Mouse (Mus musculus) cerebellum, adult 2 months (tissue): Measurements from ENCODE around the gene Vamp1. TPM values are rescaled to one million over a fixed set of nuclear protein-coding genes. Genes with fewer than 3 reads are reported as not detected.
A peak's percentile ranks its signal among the peaks of the same experiment; 100 is the strongest.

Experiments used
- DNase-seq, 2 experiments: peaks; one replicate each; pipeline ENCODE4 v3.0.0; 2021
- H3K27ac ChIP-seq: fragments of 200-500 bp; 2 replicates; pipeline ENCODE4 v1.5.1; 2012; ENCODE audit warnings: low read length, control low read depth, inconsistent platforms; ENCODE audit not compliant: insufficient read depth
- H3K27me3 ChIP-seq: fragments of 200-500 bp; 2 replicates; pipeline ENCODE4 v1.6.1; 2012; ENCODE audit warnings: inconsistent platforms, mild to moderate bottlenecking, low read length, moderate library complexity; ENCODE audit not compliant: control insufficient read depth, insufficient read depth
- H3K4me1 ChIP-seq: fragments of 200-500 bp; 2 replicates; pipeline ENCODE4 v1.6.1; 2011; ENCODE audit warnings: low read length; ENCODE audit not compliant: control insufficient read depth, insufficient read depth
- H3K4me3 ChIP-seq: fragments of 200-500 bp; replicated peaks from 2 replicates; pipeline ENCODE3; 2011; ENCODE audit warnings: mild to moderate bottlenecking, low read depth, low read length, control low read depth; ENCODE audit not compliant: insufficient read depth
- CTCF ChIP-seq: fragments of 200-500 bp; IDR thresholded peaks from 2 replicates; pipeline ENCODE4 v1.5.1; 2011; ENCODE audit warnings: low read depth, mild to moderate bottlenecking, control low read depth, low read length, moderate library complexity, borderline replicate concordance; ENCODE audit not compliant: insufficient read depth
- POLR2A ChIP-seq: fragments of 200-500 bp; IDR thresholded peaks from 2 replicates; pipeline ENCODE4 v1.6.1; 2011; ENCODE audit warnings: low read length, control low read depth, borderline replicate concordance; ENCODE audit not compliant: insufficient read depth
- WGBS: fragments of 180-500 bp; shearing (Covaris S2); methylation state at CpG from one replicate; pipeline ENCODE4 v1.1.7; 2018; 5-methylcytosine and 5-hydroxymethylcytosine counted together
- polyA plus RNA-seq: library from polyadenylated mRNA; depleted of rRNA; stranded (reverse); fragments of >200 nt; gene quantifications from 2 replicates; pipeline ENCODE4 v1.2.3, GENCODE M21; 2012; rRNA removed

Vamp1 gene
- polyA plus RNA-seq, result 556 and 718 TPM in 2 replicates

GRCm38 (mm10) chr6:125215148-125215954 is at the start of gene Vamp1:
Gene Vamp1, plus strand, starts transcription at chr6:125215551.
- peak within 1 kb of the TSS; percentile 82 for H3K4me3 ChIP-seq
- H3K27ac ChIP-seq, result peak within 1 kb of the TSS; percentile 90
- peaks cover 9% of the 10 kb centered on the region for H3K4me1 ChIP-seq
- H3K27me3 ChIP-seq, result no peaks in the 10 kb centered on the region
- TF ChIP-seq POLR2A (peak; percentile 93), CTCF (no peak)
- DNase-seq, result peak; percentile 98
- under 1% methylated on average over 48 of the region's 48 CpGs for WGBS

GRCm38 (mm10) chr6:125166051-125166751 is 49.1 kb upstream of the Vamp1 start, which contains the start of gene Gapdh:
Gene Gapdh, minus strand, starts transcription at chr6:125166467.
- TF ChIP-seq POLR2A, result peak; percentile 52; the same call in 1 of the 2 replicates
- TF ChIP-seq CTCF, result no peak
- peak; percentile 87 to 88 for DNase-seq

DNA sequence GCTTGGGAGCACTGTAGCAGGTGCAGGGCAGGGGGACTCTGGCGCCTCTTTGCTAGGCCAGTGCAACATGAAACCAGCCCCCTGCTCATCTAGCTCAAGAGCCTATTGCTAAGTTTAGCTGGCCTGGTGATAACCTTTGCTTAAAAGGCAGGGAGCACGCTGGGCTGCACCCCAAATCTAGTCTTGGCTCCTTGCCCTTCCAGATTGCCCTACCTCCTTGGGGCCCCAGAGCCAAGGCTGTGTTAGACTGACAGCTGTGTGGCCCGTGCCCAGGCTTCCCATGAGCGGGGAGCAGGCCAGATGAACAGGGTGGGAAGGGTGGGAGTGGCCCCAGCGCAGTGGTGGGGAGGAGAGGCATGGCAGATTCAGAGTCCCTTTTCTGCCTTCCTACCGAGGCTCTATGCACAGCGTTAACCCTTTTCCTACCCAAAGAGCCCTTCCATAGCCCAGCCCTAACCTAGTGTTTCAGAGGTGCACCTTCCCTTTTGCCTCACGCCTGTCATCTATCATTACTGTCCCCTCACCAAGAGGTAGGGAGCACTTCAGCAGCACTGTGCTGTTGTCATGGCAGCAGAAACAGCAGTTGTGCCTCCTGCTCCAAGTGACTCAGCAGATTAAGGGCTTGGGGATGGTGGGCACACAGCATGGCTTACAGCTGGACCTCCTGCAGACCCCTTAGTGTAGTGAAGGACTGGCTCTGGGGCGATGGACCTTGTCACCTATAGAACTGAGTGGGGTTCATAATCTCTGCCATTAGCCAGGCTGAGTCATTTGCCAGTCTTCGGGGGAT is 48.3 kb upstream of the Vamp1 start:
- H3K4me3 ChIP-seq, result peak overlapping the region; percentile 78
- WGBS, result 14% methylated on average over 10 of the region's 10 CpGs
- no peaks in the 10 kb centered on the region for H3K27me3 ChIP-seq
- peak overlapping the region; percentile 82 for H3K27ac ChIP-seq
- H3K4me1 ChIP-seq, result peaks cover 10% of the 10 kb centered on the region
- no peak for TF ChIP-seq CTCF
- TF ChIP-seq POLR2A, result no peak
- peak in 1 of 2 experiments; percentile 57 for DNase-seq

More at GRCm38 (mm10) chr6:125166051-125166751, 49.1 kb upstream of the Vamp1 start, which contains the start of gene Gapdh:
- Histone ChIP-seq H3K4me1 (peaks cover 12% of the 10 kb centered on the region), H3K27ac (peak within 1 kb of the TSS; percentile 86), H3K4me3 (peak within 1 kb of the TSS; percentile 83), H3K27me3 (no peaks in the 10 kb centered on the region)
- under 1% methylated on average over 18 of the region's 18 CpGs for WGBS

GRCm38 (mm10) chr6:125168086-125168485 is 47.3 kb upstream of the Vamp1 start:
- no peak overlapping the region for H3K4me3 ChIP-seq
- 88% methylated on average over 14 of the region's 14 CpGs for WGBS
- no peak for DNase-seq
- no peaks in the 10 kb centered on the region for H3K27me3 ChIP-seq
- peaks cover 10% of the 10 kb centered on the region for H3K4me1 ChIP-seq
- H3K27ac ChIP-seq, result no peak overlapping the region
- TF ChIP-seq POLR2A (no peak), CTCF (no peak)

- DNase-seq, result no peak
- Histone ChIP-seq H3K4me3 (no peak overlapping the region), H3K27ac (no peak overlapping the region), H3K27me3 (no peaks in the 10 kb centered on the region), H3K4me1 (peaks cover 10% of the 10 kb centered on the region)
- WGBS, result 82% methylated on average over 6 of the region's 6 CpGs
- no peak for TF ChIP-seq CTCF
- no peak for TF ChIP-seq POLR2A
Measured at GRCm38 (mm10) chr6:125170194-125170593, 45.2 kb upstream of the Vamp1 start.

DNA sequence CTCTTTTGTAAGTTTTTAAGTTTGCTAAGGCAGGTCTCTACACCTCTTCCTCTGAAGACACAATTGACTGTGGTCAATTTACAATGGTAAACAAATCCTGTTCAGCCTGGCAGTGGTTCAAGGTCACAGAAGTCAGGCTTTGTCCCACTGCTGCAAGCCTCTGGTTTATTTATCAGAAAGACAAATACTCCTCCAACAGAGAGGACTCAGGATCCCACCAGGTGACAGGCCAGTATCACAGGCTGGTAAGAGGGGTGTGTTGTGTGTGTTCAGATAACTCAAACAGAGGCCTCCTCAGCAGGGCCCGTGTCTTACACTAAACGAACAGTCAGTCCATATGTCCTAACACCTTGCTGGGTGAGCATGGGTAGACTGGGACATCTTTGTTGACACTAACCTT is 42.9 kb upstream of the Vamp1 start:
- H3K27ac ChIP-seq, result no peak overlapping the region
- TF ChIP-seq POLR2A (no peak), CTCF (no peak)
- no peak overlapping the region for H3K4me3 ChIP-seq
- H3K4me1 ChIP-seq, result peaks cover 1% of the 10 kb centered on the region; the same call in 1 of the 2 replicates
- H3K27me3 ChIP-seq, result no peaks in the 10 kb centered on the region
- DNase-seq, result no peak
- 78% methylated on average over 2 of the region's 2 CpGs for WGBS

- 82% methylated on average over 7 of the region's 7 CpGs for WGBS
- no peak for TF ChIP-seq CTCF
- no peak for TF ChIP-seq POLR2A
- Histone ChIP-seq H3K4me3 (no peak overlapping the region), H3K27ac (no peak overlapping the region), H3K4me1 (no peaks in the 10 kb centered on the region), H3K27me3 (no peaks in the 10 kb centered on the region)
- DNase-seq, result no peak
Measured at GRCm38 (mm10) chr6:125173256-125173655, 42.1 kb upstream of the Vamp1 start.
